Mouse (Mus musculus): Measurements from ENCODE around the gene Emc10.

GRCm38 (mm10) chr7:44440479-44440878 is 55.9 kb downstream of the Emc10 start:
- TF ChIP-seq CTCF (IDR thresholded peaks at IDR 0.05; ENCODE audit: low read depth, low read length) (no peak), EP300 (IDR thresholded peaks at IDR 0.05; ENCODE audit: insufficient read depth, low read depth, low read length) (no peak), POLR2A (IDR thresholded peaks at IDR 0.05; ENCODE audit: insufficient read depth, low read length) (no peak)
